Mouse (Mus musculus): Measurements from ENCODE around the gene Tcte2. TPM values are rescaled to one million over a fixed set of nuclear protein-coding genes. Genes with fewer than 3 reads are reported as not detected.

The Tcte2 gene
- polyA plus RNA-seq, 1 experiment, result 0.97 TPM

DNA sequence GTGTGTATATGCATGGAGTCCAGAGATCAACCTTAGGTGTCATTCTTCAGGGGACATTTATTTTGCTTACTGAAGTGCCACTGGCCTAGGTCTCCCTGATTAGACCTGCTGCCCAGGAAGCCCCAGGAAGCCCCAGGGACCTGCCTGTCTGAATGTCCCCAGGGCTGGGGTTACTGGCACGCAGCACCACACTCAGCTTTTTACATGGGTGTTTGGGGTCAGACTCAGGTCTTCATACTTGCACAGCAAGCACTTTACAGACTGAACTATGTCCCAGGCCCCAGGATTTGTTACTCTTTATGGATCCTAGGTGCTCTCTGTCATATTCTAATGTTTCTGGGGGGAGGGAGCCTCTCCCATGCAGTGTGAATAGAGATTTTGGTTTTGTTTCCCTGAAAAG is 95.9 kb downstream of the Tcte2 start:
- Histone ChIP-seq H3ac (ENCODE audit: control insufficient read depth, insufficient read length) (no peak overlapping the region), H3K36me3 (ENCODE audit: control insufficient read depth, insufficient read depth) (no peaks in the 10 kb centered on the region)

GRCm38 (mm10) chr17:13663386-13664166 is 98.0 kb downstream of the Tcte2 start:
- TF ChIP-seq POLR2A (IDR thresholded peaks at IDR 0.05; ENCODE audit: insufficient read length, low read depth), result no peak
- Histone ChIP-seq H3K4me3 (no peak overlapping the region), H3ac (ENCODE audit: control insufficient read depth, insufficient read length) (no peak overlapping the region), H3K36me3 (ENCODE audit: control insufficient read depth, insufficient read depth) (no peaks in the 10 kb centered on the region), H3K4me2 (ENCODE audit: low read depth) (no peak overlapping the region), H3K27me3 (ENCODE audit: control insufficient read depth, insufficient read depth, insufficient read length) (no peaks in the 10 kb centered on the region), H3K79me2 (ENCODE audit: control insufficient read depth, insufficient read depth) (no peaks in the 10 kb centered on the region)

More for the DNA sequence above, 95.9 kb downstream of the Tcte2 start:
- no peaks in the 10 kb centered on the region for H3K79me2 ChIP-seq (ENCODE audit: control insufficient read depth, insufficient read depth)
- TF ChIP-seq POLR2A (IDR thresholded peaks at IDR 0.05; ENCODE audit: insufficient read length, low read depth), result no peak
- TF ChIP-seq E2F4 (IDR thresholded peaks at IDR 0.05; ENCODE audit: insufficient read depth), result no peak
- TF ChIP-seq REST (IDR thresholded peaks at IDR 0.05; ENCODE audit: insufficient read depth, insufficient read length), result no peak
- TF ChIP-seq TCF12 (IDR thresholded peaks at IDR 0.05; ENCODE audit: insufficient read depth, poor library complexity, severe bottlenecking), result no peak
- H3K4me2 ChIP-seq (ENCODE audit: low read depth), result no peak overlapping the region
- no peak overlapping the region for H3K4me3 ChIP-seq
- no peaks in the 10 kb centered on the region for H3K27me3 ChIP-seq (ENCODE audit: control insufficient read depth, insufficient read depth, insufficient read length)

Other genes starting within 250 kb of the Tcte2 start
- 22.1 TPM for gene Afdn, start 1.3 kb downstream of the Tcte2 start, polyA plus RNA-seq (2012; fragmentation: generic; extraction: Trizol)
- gene Gm7168, start 186.5 kb upstream of the Tcte2 start, polyA plus RNA-seq (2012; fragmentation: generic; extraction: Trizol), result not detected
- not detected for gene Gm7356, start 241.9 kb upstream of the Tcte2 start, polyA plus RNA-seq (2012; fragmentation: generic; extraction: Trizol)